Mouse (Mus musculus) spleen, embryonic (tissue): ENCODE results near the gene Gm21721.
"Not testable (repeated sequence)": the region's sequence is repeated elsewhere in the genome, so short reads cannot be mapped to it uniquely, and the experiment has no call there.

ENCODE experiments used
- CTCF ChIA-PET: fragments of 350-600 bp; sonication (Branson Sonifier 250); formaldehyde crosslinking; loops from one replicate; lab custom pipeline; 2022; lab: Charles Lee

The Gm21721 gene

DNA sequence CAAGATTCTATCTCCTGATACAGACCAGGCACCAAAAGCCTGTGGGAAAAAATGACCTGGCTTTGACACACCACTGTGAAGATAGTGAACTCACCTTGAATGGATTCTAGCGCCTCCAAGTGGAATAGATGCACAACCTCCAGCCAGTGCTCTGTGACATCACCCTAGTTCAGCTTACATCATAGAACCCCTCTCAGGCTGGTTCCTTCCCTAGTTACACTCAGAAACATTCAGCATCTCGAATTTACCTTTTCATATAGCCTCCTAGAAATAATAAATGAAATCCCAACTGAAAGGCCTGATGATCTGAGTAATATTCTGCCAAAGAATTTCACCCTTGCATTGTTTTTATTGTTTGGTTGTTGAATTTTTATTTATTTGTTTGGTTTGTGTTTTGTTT lies at the start of gene Gm21721:
Gene Gm21721 (minus strand): TSS at position 101 of the 400 bp plus-strand sequence.
- CTCF ChIA-PET: not testable (repeated sequence)
